Mouse (Mus musculus) naive thymus-derived CD4-positive, alpha-beta T cell, adult 2 months (primary cell): ENCODE measurements around the gene Tie1.

ENCODE experiments used
- DNase-seq: peaks from one replicate; pipeline ENCODE4 v3.0.0-alpha.2; 2011; ENCODE audit warnings: low read depth

Tie1 gene

DNA sequence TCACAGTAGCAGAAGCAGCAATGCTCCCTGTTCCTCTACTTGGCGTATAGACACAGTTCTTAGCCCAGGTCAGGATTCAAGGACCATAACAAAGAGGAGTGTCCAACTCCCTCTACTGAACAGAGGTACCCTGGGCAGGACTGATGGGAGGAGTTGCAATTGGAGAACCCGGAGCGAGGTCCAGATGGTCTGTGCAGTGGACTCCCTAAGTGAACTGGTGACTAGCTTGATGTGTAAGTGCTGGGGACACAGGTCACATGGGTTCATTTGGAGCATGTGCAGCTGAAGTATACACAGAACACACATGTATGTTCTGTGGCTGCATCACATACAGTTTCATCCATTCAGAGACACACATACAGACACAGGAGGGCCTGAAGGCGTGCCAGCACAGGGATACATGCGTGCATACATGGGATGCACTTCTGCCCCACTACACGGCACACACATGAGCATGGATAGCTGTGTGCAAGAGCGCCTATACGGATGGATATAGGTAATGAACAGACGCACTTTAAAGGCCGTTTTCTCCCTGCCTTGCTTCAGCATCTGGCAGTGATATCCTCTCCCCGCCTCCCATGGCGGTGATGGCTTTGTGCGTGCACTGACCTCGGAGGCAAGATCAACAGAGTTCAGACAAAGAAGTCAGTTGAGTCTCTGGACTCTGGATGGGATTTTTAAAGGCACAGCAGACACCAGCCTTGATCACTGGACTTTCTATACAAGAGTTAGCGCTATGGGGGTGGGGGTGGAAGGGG lies 12.9 kb downstream of the Tie1 start:
- DNase-seq = no peak

DNA sequence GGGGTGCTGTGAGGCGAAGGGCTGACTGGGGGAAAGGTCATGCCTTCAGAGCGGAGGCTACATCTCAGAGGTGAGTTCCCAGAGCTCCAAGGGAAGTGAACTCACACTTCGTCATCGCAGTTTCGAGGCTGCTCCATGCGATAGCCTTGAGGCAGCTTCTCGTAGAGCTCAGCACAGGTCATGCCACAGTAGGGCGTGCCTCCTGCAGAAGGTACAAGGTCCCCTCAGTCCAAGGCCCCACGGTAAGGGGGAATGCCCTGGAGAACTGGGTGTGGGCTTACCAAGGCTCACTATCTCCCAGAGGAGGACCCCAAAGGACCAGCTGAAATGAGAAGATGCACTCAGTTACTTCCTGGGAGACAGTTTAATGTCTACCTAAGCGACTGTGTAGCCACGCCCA lies 17.2 kb downstream of the Tie1 start:
- no peak for DNase-seq

DNA sequence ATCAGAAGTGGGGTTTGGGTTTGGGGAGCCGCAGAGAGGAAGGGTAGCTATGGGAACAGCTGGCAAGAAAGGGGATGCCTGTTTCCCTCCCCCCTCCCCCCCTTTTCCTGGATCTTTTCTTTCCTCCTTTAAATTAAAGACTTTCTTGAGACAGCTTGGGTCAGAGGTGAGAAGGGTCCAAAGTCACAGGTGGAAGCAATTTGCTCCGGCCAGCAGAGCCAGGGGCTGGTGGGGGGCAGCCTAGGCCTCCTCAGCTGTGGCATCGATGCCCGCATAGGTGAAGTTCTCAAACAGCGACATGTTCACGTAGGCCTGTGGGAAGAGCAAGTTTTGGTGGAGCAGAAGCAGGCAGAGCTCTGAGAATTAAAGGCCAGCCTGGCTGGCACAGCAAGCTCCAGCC lies 18.6 kb downstream of the Tie1 start:
- no peak for DNase-seq

DNA sequence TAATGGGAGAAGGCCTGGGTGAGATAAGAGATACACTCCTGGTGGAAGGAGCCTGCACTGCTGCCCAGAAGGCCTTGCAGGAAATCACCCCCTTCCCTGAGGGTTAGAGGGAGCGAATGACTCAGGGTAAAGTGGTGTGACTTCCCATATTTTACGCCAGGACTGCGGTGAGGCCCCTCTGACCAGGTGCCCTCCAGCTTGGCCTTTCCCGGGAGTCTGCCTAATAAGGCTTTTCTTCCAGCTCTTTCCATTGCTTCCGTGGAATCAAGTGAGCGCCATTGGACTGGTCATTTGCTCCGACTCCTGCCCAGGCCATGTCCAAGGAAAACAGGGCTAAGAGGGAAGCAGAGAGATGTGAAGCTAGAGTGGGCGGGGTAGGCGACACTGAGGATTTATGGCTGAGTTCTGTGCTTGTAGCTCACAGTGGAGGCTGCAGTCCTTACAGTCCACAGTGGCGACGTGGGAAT lies 24.1 kb downstream of the Tie1 start:
- no peak for DNase-seq

GRCm38 (mm10) chr4:118464956-118465355 lies 24.9 kb downstream of the Tie1 start:
- no peak for DNase-seq

GRCm38 (mm10) chr4:118457345-118457975 lies 32.4 kb downstream of the Tie1 start, which contains the start of gene Mpl:
TSS of gene Mpl (minus strand) at chr4:118457513.
- DNase-seq = no peak

- DNase-seq = no peak
Measured at GRCm38 (mm10) chr4:118446415-118447153, 43.3 kb downstream of the Tie1 start.

GRCm38 (mm10) chr4:118445781-118446414 lies 44.0 kb downstream of the Tie1 start:
- DNase-seq = no peak

DNA sequence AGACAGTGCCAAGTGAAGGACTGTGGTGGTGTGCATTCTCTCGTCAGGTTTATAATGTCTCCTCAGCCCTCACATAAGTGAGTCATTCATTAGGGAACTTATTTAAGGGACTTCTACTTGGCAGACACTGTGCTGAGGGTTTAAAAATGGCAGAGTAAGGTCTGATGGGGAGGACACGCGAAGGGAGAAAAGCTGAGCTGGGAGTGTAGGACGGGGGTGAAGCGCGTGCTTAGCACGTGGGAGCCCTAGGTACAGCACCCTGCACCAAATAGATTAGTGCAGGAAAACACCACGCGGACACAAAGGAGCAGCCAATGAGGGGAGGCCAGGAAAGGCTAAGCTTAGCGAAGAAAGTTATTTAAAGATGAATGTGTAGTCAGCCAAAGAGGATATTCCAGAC lies 44.8 kb downstream of the Tie1 start:
- DNase-seq = no peak

DNA sequence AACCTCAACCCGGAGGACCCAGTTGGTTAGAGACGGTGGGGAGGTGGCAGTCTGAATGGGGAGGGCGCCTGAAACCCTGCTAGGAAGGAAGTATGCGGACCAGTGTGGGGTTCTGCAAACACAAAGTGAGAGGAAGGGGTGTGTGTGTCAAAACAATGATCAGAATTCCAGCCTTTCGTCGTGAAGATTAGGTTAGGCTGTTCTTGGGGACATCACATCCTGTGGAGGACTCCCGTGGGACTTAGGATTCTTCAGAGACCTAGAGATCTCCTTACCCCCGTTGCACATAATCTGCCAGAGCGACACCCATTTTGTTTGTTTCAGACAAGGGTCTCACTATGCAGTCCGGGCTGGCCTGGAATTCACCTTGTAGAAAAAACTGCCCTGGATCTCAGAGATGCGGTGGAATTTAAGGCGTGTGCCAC lies 52.0 kb downstream of the Tie1 start:
- DNase-seq = peak; percentile 57

DNA sequence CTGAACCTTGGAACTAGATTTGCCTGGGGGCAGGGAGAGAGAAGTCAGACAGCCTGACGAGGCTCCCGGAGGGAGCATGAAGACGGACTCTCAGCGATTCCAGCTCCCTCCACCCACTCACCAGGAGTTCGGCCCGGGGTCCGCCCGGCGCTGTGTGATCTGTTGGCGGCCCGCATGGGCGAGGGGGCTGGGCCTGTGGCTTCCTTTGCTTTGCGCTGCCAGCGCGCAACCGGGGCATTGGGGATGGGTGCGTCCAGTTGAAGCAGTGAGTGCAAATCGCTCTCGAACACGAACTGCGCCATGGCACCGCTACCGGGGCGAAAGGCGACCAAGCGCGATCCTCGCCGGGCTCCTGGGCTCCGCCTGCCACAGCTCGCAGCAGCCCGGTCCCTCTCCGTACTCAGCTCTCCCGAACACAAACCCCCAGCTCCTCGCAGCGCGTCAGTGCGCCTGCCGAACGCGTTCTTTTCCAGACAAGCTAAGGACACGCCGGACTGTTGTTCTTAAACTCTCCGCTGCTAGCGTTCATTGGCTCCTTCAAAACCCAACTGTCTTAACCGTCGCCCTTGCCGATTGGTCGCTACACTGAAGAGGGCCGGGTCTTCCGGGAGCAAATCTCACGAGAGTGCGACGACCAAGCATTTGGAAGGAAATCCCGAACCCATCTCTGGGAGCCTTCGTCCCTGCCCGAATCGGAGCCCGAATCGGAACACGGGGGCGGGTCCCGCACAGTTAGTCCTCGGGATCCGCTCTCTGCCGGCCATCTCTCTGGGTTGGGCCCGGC lies 52.8 kb downstream of the Tie1 start, which contains the start of gene Cdc20:
Gene Cdc20, minus strand, starts transcription at position 533 of the 784 bp plus-strand sequence.
- peak; percentile 94 for DNase-seq

DNA sequence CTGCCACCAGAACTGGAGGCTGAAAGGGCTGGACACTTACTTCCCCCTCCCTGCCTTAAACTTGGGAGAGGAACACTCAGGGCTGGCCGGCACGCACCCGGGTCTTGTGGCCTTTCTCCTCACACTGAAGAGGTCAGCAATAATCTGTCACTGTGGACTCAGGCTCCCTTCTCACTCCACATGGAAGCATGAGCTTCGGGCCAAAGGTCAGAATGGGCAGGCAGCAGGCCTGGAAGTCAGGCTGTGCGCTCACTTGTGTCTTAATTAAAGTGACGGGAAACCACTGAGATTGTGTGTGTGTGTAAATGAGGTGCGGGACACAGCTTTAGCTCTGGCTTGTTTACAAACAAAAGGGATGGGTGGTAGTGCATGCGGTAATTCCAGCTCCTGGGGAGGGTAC lies 57.5 kb downstream of the Tie1 start:
- no peak for DNase-seq

GRCm38 (mm10) chr4:118429215-118429895 lies 60.5 kb downstream of the Tie1 start:
- no peak for DNase-seq

DNA sequence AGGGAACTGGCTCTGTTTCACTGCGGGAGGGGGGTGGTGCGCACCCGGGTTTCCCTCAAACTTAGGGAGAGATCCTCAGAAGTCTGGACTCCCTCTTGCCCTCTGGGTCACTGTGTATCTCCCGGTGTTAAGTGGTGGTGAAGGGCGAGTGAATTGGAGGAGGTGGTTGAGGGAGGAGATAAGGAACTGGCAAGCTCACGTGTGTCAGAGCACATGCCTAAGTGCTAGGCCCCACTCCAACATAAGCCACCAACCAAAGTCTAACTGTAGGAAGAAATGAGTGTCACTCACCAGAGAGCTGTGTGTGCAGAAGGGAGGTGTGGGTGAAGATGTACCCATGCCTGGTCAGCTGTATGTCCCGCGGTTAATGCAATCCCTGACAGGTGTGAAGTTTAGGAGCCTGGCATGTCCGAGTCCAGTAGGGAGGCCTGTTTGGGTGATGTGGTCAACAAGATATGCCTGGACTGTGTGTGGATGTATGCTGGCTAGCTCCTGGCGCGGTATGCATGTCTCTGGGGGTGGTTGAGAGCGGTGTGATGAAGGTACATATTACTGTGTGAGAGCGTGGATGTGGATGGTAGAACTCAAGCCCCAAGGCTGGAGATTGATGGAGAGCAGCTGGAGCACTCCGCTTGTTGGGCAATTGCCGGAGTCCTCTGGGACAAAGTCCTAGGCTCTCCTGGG lies 61.2 kb downstream of the Tie1 start:
- DNase-seq = no peak

DNA sequence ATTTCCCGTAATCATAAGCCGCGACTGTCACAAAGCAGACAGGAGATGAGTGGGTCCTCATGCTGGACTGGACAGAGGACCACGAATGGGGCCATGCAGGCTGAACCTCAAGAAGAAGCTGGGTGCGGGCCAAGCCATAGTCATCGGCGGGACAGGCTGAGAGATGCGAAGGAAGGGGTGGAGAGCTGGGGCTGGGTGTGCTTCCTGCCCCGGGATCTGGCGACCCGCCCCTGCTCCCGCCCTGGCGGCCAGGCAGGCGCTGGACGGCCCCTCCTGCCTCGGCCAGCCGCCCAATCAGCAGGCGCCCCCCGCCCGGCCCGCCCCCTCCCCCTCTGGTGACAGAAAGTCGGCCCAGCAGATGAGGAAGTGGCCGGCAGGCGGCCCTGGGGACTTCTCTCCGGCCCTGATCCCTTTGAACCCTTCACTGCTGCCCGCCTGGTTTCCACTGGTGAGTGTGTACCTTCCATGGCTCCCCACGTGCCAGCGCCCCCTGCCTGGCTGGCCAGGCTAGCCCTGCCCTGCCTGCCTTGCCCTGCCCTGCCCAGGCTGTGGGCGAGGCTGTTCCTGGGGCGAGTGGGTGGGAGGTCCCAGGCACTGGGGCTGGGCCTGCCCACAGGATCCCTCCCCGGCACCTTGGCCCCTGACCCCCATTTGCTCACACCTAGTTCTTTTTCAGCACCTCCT lies 62.0 kb downstream of the Tie1 start, which contains the start of gene Elovl1:
Gene Elovl1, plus strand, starts transcription at position 326 of the 684 bp plus-strand sequence.
- peak; percentile 78 for DNase-seq

DNA sequence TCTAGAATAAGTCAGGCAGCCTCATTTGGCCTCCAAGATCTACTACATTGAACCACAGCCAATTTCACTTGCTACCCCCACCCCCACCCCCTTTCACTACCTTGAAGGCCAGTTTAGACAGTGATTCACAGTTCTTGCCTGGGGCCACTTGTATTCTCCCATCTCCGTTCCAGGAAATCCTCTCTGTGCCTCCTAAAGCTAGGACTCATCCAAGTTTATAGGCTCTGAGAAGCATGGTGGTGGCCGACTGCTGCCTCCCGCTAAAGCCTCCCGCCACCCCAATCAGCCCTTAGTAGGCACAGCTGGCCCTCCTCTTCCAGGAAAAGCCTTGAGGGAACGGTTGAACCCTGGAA lies 62.5 kb downstream of the Tie1 start:
- no peak for DNase-seq

GRCm38 (mm10) chr4:118425374-118425773 lies 64.5 kb downstream of the Tie1 start:
- DNase-seq = no peak

- DNase-seq = no peak
Measured at GRCm38 (mm10) chr4:118424541-118425160, 65.2 kb downstream of the Tie1 start.

DNA sequence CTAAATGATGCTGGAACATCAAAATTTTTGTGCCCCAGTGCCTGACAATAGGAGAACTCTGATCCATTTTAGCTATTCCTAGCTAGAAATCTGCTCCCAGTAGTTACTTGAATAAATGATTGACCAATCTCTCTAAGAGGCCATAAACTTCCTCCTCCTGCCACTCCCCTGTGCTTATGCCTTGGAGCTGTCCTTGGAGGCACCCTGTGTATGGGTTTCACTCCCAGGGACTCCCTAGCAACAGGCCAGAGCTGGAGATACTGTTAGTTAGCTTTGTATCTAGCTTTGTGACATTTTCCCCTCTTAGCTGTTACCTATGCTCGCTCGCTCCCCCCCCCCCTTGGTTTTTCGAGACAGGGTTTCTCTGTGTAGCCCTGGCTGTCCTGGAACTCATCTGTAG lies 68.5 kb downstream of the Tie1 start:
- no peak for DNase-seq
